Mouse (Mus musculus) limb, embryonic 14.5 days (tissue): ENCODE data around the gene Cldn10. TPM values are rescaled to one million over a fixed set of nuclear protein-coding genes. Genes with fewer than 3 reads are reported as not detected.

Source experiments
- ATAC-seq: fragments of 200-750 bp; cut with Nextera tagmentation; 2 replicates; pipeline ENCODE4 v1.8.0; 2017; ENCODE audit warnings: low read depth, moderate number of reproducible peaks, moderate TSS enrichment; ENCODE audit not compliant: low FRiP score
- DNase-seq: peaks from one replicate; pipeline ENCODE4 v3.0.0-alpha.2; 2015; ENCODE audit warnings: low spot score
- H3K27ac ChIP-seq: fragments of 300-500 bp; sonication (generic); replicated peaks from 2 replicates; pipeline ENCODE4 v1.5.1; 2014; ENCODE audit warnings: low read depth, mild to moderate bottlenecking, low read length, moderate library complexity, mixed read lengths
- H3K27me3 ChIP-seq: fragments of 300-500 bp; sonication (generic); 2 replicates; pipeline ENCODE4 v1.6.1; 2014; ENCODE audit warnings: low read length, mixed read lengths; ENCODE audit not compliant: control insufficient read depth, insufficient read depth
- H3K36me3 ChIP-seq: fragments of 300-500 bp; sonication (generic); 2 replicates; pipeline ENCODE4 v1.6.1; 2014; ENCODE audit warnings: mild to moderate bottlenecking, low read length, moderate library complexity, mixed read lengths; ENCODE audit not compliant: control insufficient read depth, insufficient read depth
- H3K4me1 ChIP-seq: fragments of 300-500 bp; sonication (generic); 2 replicates; pipeline ENCODE4 v1.6.1; 2014; ENCODE audit warnings: antibody characterized with exemption, low read length, mixed read lengths; ENCODE audit not compliant: control insufficient read depth, insufficient read depth
- H3K4me2 ChIP-seq: fragments of 300-500 bp; sonication (generic); replicated peaks from 2 replicates; pipeline ENCODE4 v1.6.1; 2014; ENCODE audit warnings: low read depth, mild to moderate bottlenecking, low read length, moderate library complexity; ENCODE audit not compliant: severe bottlenecking
- H3K4me3 ChIP-seq: fragments of 300-500 bp; sonication (generic); replicated peaks from 2 replicates; pipeline ENCODE4 v1.5.1; 2014; ENCODE audit warnings: low read length
- H3K9ac ChIP-seq: fragments of 300-500 bp; sonication (generic); 2 replicates; pipeline ENCODE4 v1.6.1; 2014; ENCODE audit warnings: mild to moderate bottlenecking, low read depth, low read length, moderate library complexity; ENCODE audit not compliant: severe bottlenecking
- H3K9me3 ChIP-seq: fragments of 300-500 bp; sonication (generic); 2 replicates; pipeline ENCODE4 v1.6.1; 2016; ENCODE audit warnings: low read length; ENCODE audit not compliant: control insufficient read depth
- POLR2A ChIP-seq: fragments of 200-500 bp; IDR thresholded peaks from 2 replicates; pipeline ENCODE4 v1.8.0; 2012; ENCODE audit warnings: inconsistent platforms, mild to moderate bottlenecking, moderate library complexity, borderline replicate concordance; ENCODE audit not compliant: insufficient read depth, insufficient read length; ENCODE audit errors: extremely low read depth
- WGBS: fragments of 180-500 bp; shearing (Covaris S2); extraction: QIAGEN DNeasy Blood & Tissue Kit; methylation state at CpG from one replicate; pipeline ENCODE4 v1.1.7; 2014; 5-methylcytosine and 5-hydroxymethylcytosine counted together
- polyA plus RNA-seq, 2 experiments: library from polyadenylated mRNA; depleted of rRNA in 1 of 2; stranded (reverse) in 1 of 2; unstranded in 1 of 2; fragments of >200 nt; fragmentation: Nextera tagmentation in 1 of 2; extraction: Ambion mirVana in 1 of 2; gene quantifications; 2 replicates each; pipeline versions ENCODE4 v1.2.1 to v1.2.3; 2012 to 2014

Cldn10 gene
- polyA plus RNA-seq, 2 experiments: 0.65 to 1.4 TPM

DNA sequence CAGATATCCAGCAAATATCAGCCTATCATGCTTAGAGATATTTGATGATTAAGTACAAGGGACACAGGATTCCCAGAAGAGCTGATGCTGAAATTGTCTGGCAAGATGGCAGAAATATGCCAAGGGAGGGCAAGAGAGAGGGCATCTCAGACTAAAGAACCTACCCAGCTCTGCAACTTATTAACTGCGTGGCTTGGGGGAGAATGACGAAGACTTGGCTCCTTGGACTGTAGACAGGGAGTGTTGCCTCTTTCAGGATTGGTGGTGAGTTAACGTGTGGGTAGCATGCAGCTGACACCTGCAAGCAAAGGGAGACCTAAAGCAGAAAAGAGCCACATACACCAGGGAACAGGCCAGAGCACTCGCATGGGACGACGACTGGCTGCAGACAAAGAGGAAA lies 5.7 kb downstream of the Cldn10 start:
- Histone ChIP-seq H3K4me2 (no peak overlapping the region), H3K4me1 (no peaks in the 10 kb centered on the region; the same call in 1 of the 2 replicates), H3K9ac (no peak overlapping the region), H3K36me3 (no peaks in the 10 kb centered on the region), H3K27me3 (no peaks in the 10 kb centered on the region), H3K9me3 (no peaks in the 10 kb centered on the region), H3K4me3 (no peak overlapping the region), H3K27ac (no peak overlapping the region)
- DNase-seq (no peak), ATAC-seq (no peak)
- 85% methylated on average over 6 of the region's 6 CpGs for WGBS
- no peak for TF ChIP-seq POLR2A

GRCm38 (mm10) chr14:118794196-118794595 lies 6.5 kb downstream of the Cldn10 start:
- no peak for TF ChIP-seq POLR2A
- no peaks in the 10 kb centered on the region for H3K36me3 ChIP-seq

DNA sequence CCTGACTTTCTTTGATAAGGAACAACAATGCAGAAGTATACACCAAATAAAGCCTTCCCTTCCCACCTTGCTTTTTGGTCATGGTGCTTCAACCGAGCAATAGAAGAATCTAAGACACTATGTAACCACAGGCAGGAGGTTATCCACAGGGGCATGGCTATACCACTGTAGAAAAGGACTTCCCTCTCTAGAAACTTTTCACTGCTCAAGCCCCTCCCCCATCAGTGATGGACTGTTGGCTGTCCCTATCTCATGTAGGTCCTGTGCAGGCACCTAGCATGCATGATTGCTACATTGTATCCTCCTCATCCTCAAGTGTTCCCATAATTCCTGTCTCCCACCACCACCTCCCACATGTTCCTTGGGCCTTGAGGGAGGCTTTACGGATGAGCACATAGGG lies 7.2 kb downstream of the Cldn10 start:
- no peak for TF ChIP-seq POLR2A
- ATAC-seq (no peak), DNase-seq (no peak)
- H3K9me3 ChIP-seq: no peaks in the 10 kb centered on the region
- WGBS: 92% methylated on average over 2 of the region's 2 CpGs
- no peaks in the 10 kb centered on the region for H3K36me3 ChIP-seq
- no peaks in the 10 kb centered on the region for H3K27me3 ChIP-seq
- no peak overlapping the region for H3K4me2 ChIP-seq
- H3K4me3 ChIP-seq: no peak overlapping the region
- no peak overlapping the region for H3K9ac ChIP-seq
- H3K27ac ChIP-seq: no peak overlapping the region
- H3K4me1 ChIP-seq: no peaks in the 10 kb centered on the region; the same call in 1 of the 2 replicates

More at GRCm38 (mm10) chr14:118794196-118794595, 6.5 kb downstream of the Cldn10 start:
- no peak for ATAC-seq
- Histone ChIP-seq H3K4me2 (no peak overlapping the region), H3K9me3 (no peaks in the 10 kb centered on the region), H3K4me3 (no peak overlapping the region), H3K4me1 (no peaks in the 10 kb centered on the region; the same call in 1 of the 2 replicates), H3K27ac (no peak overlapping the region), H3K9ac (no peak overlapping the region), H3K27me3 (no peaks in the 10 kb centered on the region)
- DNase-seq: no peak
- 65% methylated on average over 1 of the region's 1 CpGs for WGBS

GRCm38 (mm10) chr14:118795915-118796693 lies 8.4 kb downstream of the Cldn10 start:
- ATAC-seq (no peak; the same call in 1 of the 2 replicates), DNase-seq (no peak)
- no peak overlapping the region for H3K9ac ChIP-seq
- no peaks in the 10 kb centered on the region for H3K27me3 ChIP-seq
- no peak for TF ChIP-seq POLR2A
- H3K36me3 ChIP-seq: no peaks in the 10 kb centered on the region
- 61% methylated on average over 10 of the region's 10 CpGs for WGBS
- no peaks in the 10 kb centered on the region; the same call in 1 of the 2 replicates for H3K4me1 ChIP-seq
- H3K4me2 ChIP-seq: no peak overlapping the region
- no peak overlapping the region for H3K27ac ChIP-seq
- no peaks in the 10 kb centered on the region for H3K9me3 ChIP-seq
- no peak overlapping the region for H3K4me3 ChIP-seq

DNA sequence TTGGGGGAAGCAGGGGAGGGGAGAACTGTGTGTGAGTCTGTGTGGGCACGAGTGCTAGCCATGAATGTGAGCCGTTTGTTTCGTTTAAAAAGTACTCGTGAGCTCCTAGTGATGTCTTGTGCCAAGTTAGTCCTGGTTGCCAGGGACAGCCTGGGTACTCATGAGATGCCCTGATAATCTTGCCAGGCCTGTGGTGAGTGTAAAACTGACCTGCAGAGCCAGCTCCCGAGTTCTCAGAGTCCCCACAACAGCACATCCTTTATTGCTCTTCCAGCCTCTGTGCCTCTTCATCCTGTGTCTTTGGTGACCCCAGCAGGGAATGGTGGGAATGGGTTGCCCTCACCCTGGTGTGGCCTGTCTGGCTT lies 9.0 kb downstream of the Cldn10 start:
- TF ChIP-seq POLR2A: no peak
- Histone ChIP-seq H3K36me3 (no peaks in the 10 kb centered on the region), H3K4me2 (no peak overlapping the region), H3K4me3 (no peak overlapping the region), H3K4me1 (no peaks in the 10 kb centered on the region; the same call in 1 of the 2 replicates), H3K9me3 (no peaks in the 10 kb centered on the region), H3K27ac (no peak overlapping the region), H3K9ac (no peak overlapping the region), H3K27me3 (no peaks in the 10 kb centered on the region)
- WGBS: 54% methylated on average over 5 of the region's 5 CpGs
- no peak for DNase-seq
- no peak for ATAC-seq

DNA sequence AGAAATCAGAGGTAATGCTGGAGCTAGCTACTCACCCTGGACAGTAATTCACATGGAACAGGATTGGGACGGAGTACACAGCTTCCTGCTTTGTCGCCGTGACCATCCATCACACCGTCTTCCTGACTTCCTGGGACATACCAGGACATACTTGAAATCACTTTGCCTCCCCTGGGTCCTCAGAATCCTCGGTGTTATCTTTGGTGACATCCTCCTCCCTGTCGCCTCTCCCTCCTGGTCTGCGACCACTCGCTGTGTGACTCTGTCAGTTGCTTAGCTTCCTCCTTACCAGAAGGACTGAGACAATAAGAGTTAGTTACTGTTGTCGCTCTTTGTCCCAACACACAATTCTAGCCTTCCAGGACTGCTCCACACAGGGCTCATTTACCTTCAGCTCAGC lies 9.6 kb downstream of the Cldn10 start:
- H3K4me3 ChIP-seq: no peak overlapping the region
- H3K4me1 ChIP-seq: no peaks in the 10 kb centered on the region; the same call in 1 of the 2 replicates
- no peaks in the 10 kb centered on the region for H3K27me3 ChIP-seq
- H3K4me2 ChIP-seq: no peak overlapping the region
- WGBS: 71% methylated on average over 9 of the region's 9 CpGs
- TF ChIP-seq POLR2A: no peak
- no peak overlapping the region for H3K9ac ChIP-seq
- DNase-seq (no peak), ATAC-seq (no peak)
- H3K36me3 ChIP-seq: no peaks in the 10 kb centered on the region
- H3K9me3 ChIP-seq: no peaks in the 10 kb centered on the region
- H3K27ac ChIP-seq: no peak overlapping the region
